Mouse (Mus musculus) megakaryocyte progenitor cell, adult 5-6 weeks (primary cell): ENCODE measurements around the gene Stx12. TPM values are rescaled to one million over a fixed set of nuclear protein-coding genes. Genes with fewer than 3 reads are reported as not detected.

ENCODE experiments used
- ATAC-seq: replicated peaks from 2 replicates; pipeline ENCODE4 v1.8.0; 2016; ENCODE audit warnings: mild to moderate bottlenecking, moderate TSS enrichment, inconsistent platforms; ENCODE audit not compliant: poor library complexity
- total RNA-seq, 2 experiments: library from RNA; stranded (forward) in 1 of 2; stranded (reverse) in 1 of 2; fragments of 157-497, 149-512 nt in 1 of 2; fragments of 200-1000 nt in 1 of 2; gene quantifications; 2 replicates each; pipeline versions ENCODE4 v1.2.3 to v1.2.4; 2015 to 2017

The Stx12 gene
- total RNA-seq, 2 experiments from 2014 or later = 31.3 to 34.4 TPM

DNA sequence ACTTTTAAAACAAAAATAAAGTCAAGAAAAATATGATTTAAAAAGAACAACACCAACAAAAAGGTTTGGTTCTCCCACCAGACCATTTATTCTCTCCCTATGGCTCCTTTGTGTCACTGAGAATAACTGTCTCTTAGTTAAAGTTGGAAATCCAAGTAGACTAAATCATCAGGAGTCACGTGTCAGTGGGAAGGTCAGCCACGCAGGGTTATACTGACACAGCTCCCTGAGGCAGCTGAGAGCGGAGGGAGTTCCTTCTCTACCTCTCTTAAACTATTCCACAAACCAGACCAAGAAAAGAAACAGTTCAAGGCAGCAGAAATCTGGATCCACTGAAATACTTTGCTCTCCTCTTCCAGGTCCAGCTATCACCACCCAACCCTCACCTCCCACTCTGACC lies 13.2 kb downstream of the Stx12 start:
- ATAC-seq = no peak

- ATAC-seq = no peak
Measured at GRCm38 (mm10) chr4:132864856-132865255, 19.5 kb downstream of the Stx12 start.

DNA sequence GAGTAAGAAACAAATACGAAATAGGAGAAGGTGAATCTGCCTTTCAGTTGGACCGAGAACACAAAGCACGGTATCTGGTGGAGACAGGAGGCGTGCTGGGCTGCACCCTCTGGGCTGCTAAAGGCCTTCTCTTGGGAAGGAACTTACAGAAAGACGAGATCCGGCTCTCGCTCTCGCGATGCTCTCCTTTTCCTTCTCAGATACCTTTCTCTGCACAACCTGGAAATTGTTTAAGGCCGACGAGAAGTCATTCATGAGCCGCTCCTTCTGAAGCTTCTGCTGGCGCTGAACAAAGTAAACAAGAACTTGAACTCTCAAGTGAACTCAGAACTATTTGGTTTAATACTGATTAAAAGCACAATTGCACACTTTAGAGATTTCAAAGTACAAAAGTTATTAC lies 21.3 kb downstream of the Stx12 start:
- no peak for ATAC-seq

- ATAC-seq = no peak
Measured at GRCm38 (mm10) chr4:132860880-132861279, 23.4 kb downstream of the Stx12 start.

GRCm38 (mm10) chr4:132843705-132844071 lies 40.6 kb downstream of the Stx12 start:
- no peak for ATAC-seq

DNA sequence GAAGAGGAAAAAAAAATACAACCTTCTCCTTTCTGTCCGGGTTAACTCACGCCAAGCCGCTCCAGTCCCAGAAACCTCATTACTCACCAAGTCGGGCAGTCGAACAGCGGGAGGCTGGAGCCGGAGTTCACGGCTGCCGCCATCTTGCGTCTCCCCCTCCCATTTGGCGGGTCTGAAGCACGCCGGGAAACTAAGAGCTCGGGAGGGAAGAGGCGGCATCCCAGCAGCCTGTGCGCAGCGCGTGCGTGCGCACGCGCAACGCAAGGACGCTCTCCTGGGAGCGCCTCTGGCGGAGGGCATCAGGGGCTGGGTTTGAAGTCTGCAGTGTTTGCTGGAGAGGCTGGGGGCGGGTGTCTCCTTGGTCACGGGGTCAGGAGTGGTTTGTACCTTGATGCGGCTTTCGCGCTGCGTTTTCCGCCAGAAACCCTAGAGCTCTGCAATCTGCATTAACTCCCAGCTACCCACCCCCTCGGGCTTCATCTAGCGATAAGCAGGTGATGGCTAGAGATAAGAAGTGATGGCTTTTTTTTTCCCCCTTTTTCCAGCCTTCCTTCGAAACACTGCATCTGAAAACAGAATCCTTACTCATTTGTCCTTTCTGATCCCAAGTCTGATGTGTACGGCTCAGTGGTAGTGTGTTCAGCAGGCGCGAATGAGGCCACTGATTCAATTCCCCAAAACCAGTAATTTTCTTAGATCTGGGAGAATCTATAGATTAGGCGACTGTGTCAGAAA lies 41.2 kb downstream of the Stx12 start, which contains the start of gene Ppp1r8:
Gene Ppp1r8 (minus strand): TSS at position 200 of the 735 bp plus-strand sequence.
- peak; percentile 99 for ATAC-seq

DNA sequence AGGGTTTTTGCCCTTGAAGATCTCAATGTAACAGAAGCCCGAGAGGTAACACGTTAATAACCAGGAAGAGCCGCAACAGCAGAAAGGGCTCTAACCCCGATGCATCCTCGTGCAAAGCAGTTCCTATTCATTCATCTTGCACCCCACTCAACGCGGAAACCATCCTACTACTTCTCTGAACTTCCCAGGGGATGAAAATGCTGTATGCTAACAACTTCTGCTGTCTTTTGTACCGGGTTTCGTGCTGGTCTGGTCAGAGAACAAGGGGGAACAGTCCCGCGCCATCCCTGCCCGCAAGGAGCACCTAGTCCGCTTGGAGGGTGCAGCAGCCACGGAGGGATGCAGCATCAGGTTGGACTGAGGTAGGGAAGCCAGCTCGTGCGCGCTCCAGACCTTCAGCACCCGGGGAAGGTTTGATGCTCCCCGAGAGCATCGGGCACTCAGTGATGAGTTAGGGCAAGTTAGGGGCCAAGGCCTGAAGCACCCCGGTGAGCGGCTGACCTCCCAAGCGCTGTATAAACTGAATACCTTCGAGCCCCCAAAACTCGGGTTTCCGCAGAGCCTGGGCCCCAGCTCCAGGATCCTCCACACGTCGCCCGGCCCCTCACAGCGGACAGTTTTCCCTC lies 41.9 kb downstream of the Stx12 start:
- peak; percentile 41 for ATAC-seq

DNA sequence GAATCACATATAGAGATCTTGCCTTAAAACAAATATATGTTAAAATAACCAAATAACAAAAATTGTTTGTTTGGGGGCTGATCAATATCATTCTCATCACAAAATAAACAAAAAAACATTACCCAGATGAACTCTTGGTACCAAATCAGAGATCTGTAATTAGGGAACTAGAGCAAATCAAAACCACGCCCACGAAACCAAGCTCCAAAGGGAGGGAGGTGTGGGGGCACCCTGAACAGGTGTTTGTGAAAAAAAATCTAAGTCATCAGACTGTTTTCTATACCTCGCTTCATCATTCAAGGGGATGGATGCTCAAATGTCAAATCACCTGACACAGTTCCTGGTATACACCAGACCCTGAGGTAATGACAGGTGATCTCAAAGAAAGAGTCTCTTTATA lies 42.8 kb downstream of the Stx12 start:
- ATAC-seq = no peak

- ATAC-seq = peak; percentile 97
Measured at GRCm38 (mm10) chr4:132823614-132824366, 60.5 kb downstream of the Stx12 start.

GRCm38 (mm10) chr4:132818442-132818841 lies 65.9 kb downstream of the Stx12 start:
- no peak for ATAC-seq

GRCm38 (mm10) chr4:132816855-132817254 lies 67.5 kb downstream of the Stx12 start:
- ATAC-seq = no peak

GRCm38 (mm10) chr4:132816404-132816803 lies 67.9 kb downstream of the Stx12 start:
- ATAC-seq = peak; percentile 85

DNA sequence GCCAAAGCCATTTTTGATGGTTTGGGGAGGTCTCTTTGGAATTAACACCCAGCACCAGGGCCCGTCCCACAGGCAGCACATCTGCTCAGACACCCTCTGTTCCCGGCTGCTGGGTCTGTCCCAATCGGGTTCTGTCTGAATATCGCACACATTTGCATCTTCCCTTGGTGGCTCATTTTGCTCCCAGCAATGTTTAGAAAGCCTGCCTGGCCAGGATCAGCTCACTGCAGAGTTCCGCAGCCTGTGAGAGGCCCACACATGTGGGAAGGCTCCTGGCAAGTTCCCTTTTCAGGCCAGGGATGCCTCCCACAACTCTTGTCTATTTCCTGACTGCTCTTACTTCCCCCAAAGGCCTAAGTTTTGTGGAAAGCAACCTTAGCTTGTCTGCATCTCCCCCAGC lies 74.7 kb downstream of the Stx12 start:
- ATAC-seq = peak; percentile 62

- ATAC-seq = peak; percentile 56
Measured at GRCm38 (mm10) chr4:132807771-132808641, 76.3 kb downstream of the Stx12 start.

DNA sequence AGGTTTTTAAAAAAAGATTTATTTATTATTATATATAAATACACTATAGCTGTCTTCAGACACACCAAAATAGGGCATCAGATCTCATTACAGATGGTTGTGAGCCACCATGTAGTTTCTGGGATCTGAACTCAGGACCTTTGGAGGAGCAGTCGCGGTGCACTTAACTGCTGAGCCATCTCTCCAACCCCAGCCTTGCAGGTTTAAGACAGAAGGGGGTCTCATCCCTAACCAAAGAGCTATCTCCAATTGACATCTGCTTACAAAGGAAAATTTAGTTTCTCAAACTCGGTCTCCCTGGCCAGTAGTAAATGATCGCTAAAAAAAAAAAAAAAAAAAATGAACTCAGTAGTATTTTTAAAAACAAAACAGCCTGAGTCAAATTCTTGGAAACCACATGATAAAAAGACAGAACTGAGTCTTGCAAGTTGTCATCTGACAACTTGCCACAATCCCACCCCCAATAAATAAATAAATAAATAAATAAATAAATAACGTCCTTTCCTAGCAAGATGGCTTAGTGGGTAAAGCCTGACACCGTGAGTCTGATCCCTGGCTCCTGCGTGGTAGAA lies 77.6 kb downstream of the Stx12 start:
- ATAC-seq = no peak

- ATAC-seq = 0 out of 2 replicates have a peak, but pooled peaks have one; percentile 19
Measured at GRCm38 (mm10) chr4:132805599-132806197, 78.6 kb downstream of the Stx12 start.

- ATAC-seq = no peak
Measured at GRCm38 (mm10) chr4:132805146-132805545, 79.2 kb downstream of the Stx12 start.

DNA sequence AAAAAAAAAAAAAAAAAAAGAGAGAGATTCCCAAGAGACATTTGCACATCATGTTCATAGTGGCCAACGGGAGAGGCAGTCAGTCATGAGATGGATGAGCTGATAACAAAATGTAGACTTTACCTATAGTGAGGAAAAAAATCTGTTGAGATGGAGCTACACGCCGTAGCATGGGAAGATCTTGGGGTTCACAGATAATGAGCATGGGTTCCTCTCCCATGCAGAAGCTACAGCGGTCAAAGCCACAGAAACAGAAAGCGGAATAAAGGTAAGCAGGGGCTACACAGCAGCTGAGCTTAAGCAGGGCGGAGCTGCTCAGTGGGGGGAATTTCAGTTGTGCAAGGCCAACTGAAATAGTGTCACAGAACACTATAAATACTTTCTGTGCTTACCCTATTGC lies 80.0 kb downstream of the Stx12 start:
- peak; percentile 53 for ATAC-seq

- ATAC-seq = no peak
Measured at GRCm38 (mm10) chr4:132803876-132804275, 80.4 kb downstream of the Stx12 start.
